Mouse (Mus musculus): ENCODE results near the gene Pold4.

The Pold4 gene

GRCm38 (mm10) chr19:4227894-4228678 lies 3.6 kb upstream of the Pold4 start:
- in situ Hi-C loops (cut with MboI, MseI), result no loop called here

GRCm38 (mm10) chr19:4228891-4229290 lies 2.8 kb upstream of the Pold4 start:
- in situ Hi-C loops (cut with MboI, MseI), result no loop called here

DNA sequence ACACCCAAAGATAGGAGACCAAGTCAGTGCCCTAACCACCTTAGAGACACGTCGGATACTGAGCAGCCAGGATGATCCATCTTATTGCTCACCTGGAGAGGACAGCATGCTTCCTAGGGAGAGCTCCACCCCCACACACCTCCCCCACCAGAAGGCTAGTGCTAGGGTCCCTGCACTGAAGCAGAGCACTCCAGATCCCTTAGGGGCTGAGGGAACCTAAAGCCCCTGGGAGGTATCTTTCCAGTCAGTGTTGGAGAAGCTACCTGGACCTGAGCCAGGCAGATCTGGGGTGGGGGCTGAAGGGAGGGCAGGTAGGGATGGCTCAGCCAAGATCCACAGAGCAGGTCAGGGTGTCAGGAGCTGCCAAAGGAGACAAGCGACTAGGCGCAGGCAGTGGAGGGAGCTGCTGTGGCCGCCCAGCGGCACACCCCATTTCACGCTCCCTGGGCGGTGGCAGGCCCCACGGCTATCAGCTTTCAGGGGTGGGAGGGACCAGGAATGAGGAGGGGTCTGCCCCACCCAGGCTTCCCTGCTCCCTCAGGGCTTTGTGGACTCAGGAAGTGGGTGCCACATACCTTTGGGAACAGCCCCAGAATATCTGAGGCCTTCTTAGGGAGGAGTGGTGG lies 2.1 kb upstream of the Pold4 start:
- in situ Hi-C loops (cut with MboI, MseI), result no loop called here

- in situ Hi-C loops (cut with MboI, MseI), result no loop called here
Measured at GRCm38 (mm10) chr19:4230415-4230814, 1.3 kb upstream of the Pold4 start.

GRCm38 (mm10) chr19:4232186-4232572 lies 480 bp downstream of the Pold4 start:
- in situ Hi-C loops (cut with MboI, MseI), result no loop called here

DNA sequence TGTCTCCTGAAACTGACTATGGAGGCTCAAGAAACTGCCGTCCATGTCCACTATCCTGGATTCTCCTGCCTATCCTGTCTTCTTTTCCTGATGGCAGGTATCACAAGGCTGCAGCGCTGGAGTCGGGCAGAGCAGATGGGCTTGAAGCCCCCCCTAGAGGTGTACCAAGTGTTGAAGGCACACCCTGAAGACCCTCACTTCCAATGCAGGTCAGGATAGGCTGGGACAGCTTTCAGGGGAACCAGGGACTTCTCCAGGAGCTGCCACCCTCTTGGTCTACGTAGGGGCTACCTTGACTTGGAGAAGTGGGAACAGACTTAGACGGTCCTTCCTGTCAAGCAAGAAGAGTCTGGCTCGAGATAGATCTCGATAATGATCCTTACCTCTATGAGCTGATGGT lies 952 bp downstream of the Pold4 start:
- in situ Hi-C loops (cut with MboI, MseI), result no loop called here

- in situ Hi-C loops (cut with MboI, MseI), result no loop called here
Measured at GRCm38 (mm10) chr19:4234548-4234947, 2.8 kb downstream of the Pold4 start.

DNA sequence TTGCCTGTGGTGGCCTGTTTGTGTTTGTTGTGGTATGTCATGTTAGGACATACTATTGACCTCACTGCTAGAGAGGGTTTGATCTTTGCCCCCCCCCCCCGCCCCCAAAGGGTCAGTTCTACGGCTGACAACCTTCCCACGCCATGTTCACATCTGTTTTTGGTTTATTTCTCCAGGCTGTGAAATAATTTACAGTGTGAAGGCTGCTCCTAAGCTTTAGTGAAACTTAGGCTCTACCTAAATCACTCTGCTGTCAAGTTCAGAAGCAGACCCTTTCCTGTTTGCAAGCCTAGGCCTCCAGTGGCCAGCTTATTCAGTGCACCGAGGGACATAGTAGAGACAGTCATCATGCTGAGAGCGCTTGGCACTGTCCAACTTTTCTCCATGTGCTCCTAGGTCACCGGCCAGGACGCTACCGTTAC lies 8.6 kb downstream of the Pold4 start:
- in situ Hi-C loops (cut with MboI, MseI), result no loop called here

DNA sequence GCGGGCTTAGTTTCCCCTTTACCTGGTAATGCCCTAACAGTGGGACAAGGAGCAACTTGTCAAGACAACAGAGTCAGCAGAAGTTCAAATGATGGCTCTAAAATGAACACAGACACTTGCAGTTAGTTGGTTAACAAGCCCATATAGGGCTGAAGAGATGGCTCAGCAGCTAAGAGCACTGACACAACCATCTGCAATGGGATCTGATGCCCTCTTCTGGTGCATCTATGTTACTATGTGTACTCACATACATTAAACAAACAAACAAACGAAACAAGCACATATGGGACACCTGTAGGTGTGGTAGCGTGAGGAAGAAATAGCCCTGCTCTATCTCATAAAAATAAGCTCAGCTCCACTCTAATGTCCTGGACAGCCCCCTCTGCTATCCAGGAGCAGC lies 10.7 kb downstream of the Pold4 start:
- in situ Hi-C loops (cut with MboI, MseI), result no loop called here

DNA sequence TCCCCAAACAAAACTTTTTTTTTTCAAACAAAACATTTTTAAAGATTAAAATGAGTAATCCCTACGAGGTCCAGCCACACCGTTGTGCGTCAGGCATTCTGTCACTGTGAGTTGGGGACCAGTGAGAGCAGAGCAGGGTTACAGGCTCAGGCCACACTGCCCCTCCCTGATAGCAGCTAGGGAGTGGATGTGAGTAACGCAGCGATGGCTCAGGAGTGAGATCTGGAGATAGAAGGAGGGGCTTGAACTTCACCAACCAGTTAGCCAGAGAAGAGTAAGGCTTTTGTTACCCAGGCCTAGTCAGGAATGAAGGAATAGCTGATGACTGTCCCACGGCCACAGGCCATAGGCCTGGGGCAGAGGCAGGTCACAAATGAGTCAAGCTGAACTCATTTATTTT lies 13.1 kb downstream of the Pold4 start:
- in situ Hi-C loops (cut with MboI, MseI), result loop anchor here (5.0 kb wide), 1 partner anchor 37 kb away; no protein-coding TSS in a partner anchor

DNA sequence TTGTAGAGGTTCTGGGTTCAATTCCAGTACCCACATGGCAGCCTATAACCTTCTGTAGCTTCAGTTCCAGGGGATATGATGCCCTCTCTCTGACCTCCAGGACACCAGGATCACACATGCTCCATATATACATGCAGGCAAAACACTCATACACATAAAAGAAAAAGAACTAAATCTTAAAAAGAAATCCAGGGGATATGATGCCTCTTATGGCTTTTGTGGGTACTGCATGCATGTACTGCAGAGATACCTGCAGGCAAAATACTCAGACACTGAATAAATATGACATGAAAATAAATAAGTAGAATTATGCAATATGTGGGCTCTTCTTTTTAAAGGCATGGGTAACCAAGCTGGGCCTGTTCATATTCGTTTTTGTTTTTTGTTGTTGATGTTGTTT lies 15.3 kb downstream of the Pold4 start:
- in situ Hi-C loops (cut with MboI, MseI), result loop anchor here (5.0 kb wide), 1 partner anchor 40 kb away; no protein-coding TSS in a partner anchor

DNA sequence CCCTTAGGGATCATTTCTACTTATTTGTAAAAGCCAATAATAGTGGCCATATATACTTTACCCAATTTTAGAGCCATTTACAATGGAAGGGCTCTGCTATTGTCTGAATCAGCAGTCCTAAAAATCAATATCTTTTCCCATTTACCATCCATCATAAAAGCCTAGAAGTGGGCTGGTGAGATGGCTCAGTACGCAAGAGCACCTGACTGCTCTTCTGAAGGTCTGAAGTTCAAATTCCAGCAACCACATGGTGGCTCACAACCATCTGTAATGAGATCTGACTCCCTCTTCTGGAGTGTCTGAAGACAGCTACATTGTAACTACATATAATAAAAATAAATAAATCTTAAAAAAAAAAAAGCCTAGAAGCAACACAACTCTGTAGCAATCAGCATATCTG lies 17.0 kb downstream of the Pold4 start:
- in situ Hi-C loops (cut with MboI, MseI), result loop anchor here (5.0 kb wide), 1 partner anchor 41 kb away; no protein-coding TSS in a partner anchor

DNA sequence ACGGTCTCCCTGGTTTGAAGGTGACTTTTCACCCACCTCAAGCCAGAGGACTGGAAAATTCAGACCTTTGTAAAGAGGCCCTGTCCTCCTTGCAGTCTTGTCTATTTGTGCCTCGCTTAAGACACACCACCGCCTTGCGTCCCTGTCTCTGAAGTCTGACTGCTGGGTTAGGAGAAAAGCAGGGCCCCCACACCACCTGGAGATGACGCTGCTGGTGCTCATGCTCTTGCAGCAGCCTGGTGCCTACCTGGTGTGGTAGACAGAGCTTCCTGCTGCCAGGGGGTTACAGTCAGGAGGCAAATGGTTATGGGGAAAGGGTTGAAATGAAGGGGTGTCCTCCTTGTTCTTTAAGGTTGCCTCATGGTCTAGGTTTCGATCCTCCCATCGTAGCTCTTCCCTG lies 22.5 kb downstream of the Pold4 start:
- in situ Hi-C loops (cut with MboI, MseI), result no loop called here

DNA sequence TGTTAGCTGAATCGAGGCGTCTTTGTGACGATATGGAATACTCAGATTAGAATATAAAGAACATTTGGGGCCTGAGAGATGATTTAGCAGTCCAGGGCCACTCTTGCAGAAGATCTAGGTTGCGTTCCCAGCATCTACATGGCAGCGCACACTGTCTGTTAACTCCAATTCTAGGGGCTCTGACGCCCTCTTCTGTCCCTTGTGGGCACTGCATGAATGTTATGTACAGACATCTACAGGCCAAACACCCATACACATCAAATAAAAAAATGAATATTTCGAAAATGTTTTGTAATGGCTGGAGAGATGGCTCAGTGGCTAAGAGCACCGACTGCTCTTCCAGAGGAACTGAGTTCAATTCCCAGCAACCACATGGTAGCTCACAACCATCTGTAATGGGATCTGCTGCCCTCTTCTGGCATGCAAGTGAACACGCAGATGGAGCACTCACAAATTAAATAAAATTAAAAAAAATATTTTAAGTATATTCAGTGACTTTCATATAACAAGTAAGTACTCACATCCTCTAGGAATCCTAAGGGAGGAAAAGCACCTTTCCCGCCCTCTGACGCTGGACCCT lies 24.0 kb downstream of the Pold4 start:
- in situ Hi-C loops (cut with MboI, MseI), result no loop called here

DNA sequence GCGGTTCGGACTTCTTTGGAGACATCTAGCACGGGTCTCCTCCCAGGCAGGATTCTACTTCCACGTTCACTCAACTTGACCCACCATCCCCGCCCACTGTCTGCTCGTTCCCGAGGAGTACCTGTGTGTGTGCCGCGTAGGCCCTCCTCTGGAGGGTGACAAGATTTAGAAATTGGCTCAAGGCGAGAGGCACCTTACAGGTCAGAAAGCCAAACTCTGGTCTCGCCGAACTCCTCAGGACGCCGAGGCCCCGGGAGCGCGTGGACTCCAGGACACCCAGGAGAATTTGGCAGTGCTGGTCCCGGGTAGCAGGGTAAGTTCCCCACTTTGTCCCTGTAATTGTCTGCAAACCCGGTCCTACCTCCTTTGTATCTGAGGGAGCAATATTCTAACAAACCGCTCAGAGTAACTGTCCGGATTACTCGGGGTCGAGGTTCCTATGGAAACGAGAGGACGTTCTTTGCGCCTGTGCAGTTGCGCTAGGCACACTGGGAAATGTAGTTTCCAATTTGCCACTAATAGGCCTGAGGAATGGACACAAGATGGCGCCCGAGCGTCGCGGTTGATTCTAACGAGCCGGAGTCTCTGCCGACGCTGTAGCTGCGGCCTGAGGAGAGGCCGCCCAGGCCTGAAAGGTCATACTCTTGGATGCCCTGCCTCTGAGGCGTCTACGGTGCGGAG lies 25.7 kb downstream of the Pold4 start:
- in situ Hi-C loops (cut with MboI, MseI), result no loop called here

GRCm38 (mm10) chr19:4257897-4258252 lies 26.2 kb downstream of the Pold4 start:
- in situ Hi-C loops (cut with MboI, MseI), result no loop called here

GRCm38 (mm10) chr19:4261038-4261698 lies 29.5 kb downstream of the Pold4 start:
- in situ Hi-C loops (cut with MboI, MseI), result no loop called here

- in situ Hi-C loops (cut with MboI, MseI), result no loop called here
Measured at GRCm38 (mm10) chr19:4262756-4263155, 31.1 kb downstream of the Pold4 start.

GRCm38 (mm10) chr19:4263702-4264101 lies 32.0 kb downstream of the Pold4 start:
- in situ Hi-C loops (cut with MboI, MseI), result no loop called here

GRCm38 (mm10) chr19:4264171-4264780 lies 32.6 kb downstream of the Pold4 start:
- in situ Hi-C loops (cut with MboI, MseI), result no loop called here

DNA sequence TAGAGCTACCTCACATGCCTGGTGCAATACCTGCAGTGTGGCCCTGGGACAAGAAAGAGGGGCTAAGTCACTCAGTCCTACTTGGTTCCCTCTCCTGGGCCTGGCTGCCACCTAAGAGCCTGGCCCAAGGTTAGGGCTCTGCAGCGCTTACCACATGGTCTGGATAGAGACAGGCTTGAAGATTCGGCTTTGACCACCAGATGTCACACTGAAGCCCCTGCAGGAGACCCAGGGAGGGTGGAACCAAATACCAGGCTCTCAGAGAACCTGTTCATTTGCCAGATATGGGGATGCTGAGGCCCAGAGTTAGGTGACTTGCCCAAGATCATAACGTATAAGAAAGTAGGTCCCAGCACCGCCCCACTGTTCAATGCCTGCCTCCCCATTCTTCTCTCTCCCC lies 34.3 kb downstream of the Pold4 start:
- in situ Hi-C loops (cut with MboI, MseI), result no loop called here

All from T-helper 2 cell (primary cell).